Mouse (Mus musculus) fat pad, adult 2 months (tissue): ENCODE data around the gene Atp7a.

Source experiments
- DNase-seq: peaks from one replicate; pipeline ENCODE4 v3.0.0-alpha.2; 2011; ENCODE audit warnings: low read depth, low spot score; ENCODE audit errors: extremely low read depth

The Atp7a gene

DNA sequence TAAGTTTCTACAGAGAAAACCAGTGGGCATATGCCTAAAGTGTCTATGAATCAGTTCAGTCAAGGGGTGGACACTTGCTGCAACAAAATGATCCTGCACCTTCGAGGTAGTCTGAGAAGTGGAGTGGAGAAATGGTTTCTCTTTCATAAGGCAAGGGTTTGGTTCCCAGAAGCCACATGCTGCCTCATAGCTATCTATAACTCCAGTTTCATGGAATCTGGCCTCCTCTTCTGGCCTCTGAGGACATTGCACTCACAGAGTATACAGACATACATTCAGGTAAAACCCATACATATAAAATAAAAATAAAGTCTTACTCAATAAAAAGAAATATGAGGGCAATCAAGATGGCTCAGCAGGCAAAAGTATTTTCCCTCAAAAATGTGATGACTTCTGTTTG is 138.0 kb downstream of the Atp7a start:
- DNase-seq, result no peak

DNA sequence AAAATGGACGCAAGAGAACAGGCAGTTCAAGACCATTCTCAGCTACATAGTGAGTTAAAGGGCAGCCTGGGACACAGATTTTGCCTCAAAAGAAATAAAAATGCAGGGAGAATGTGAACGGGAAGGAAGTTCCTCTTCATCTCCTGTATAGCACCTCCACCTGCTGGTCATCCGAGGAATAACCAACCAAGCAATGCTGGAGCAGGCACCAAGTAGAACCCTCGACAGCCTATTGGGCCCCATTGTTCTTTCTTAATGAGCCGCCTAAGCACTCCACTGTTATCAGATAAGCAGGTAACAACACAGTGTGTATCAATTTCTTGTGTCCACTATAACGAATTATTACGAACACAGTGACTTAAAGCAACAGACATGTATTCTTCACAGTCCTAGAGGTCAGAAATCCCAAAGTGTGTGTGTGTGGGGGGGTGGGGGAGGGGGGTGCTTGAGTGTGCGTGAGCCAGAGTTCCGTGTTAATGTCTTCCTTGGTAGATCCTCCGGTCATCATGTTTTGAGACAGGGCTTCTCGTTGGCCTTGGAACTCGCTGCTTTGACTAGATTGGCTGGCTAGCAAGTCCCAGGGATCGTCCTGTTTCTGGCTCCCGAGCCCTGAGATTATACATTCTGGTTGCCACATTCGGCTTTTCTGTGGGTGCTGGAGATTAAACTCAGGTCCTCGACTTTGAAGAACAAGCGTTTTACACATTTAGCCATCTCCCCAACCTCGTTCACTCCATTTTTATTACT is 144.2 kb downstream of the Atp7a start:
- DNase-seq, result no peak

GRCm38 (mm10) chrX:106171853-106172154 is 144.7 kb downstream of the Atp7a start:
- DNase-seq, result no peak
